Mouse (Mus musculus) cerebellum, postnatal 4 days (tissue): ENCODE measurements at regions not wholly inside any gene's neighbourhood (a gene's known extent, or its start where the extent isn't known, plus 50 kb on each side); places are given as distances from the start of the nearest gene placed in this dataset.
A peak's percentile ranks its signal among the peaks of the same experiment; 100 is the strongest.

Experiments used
- DNase-seq, 2 experiments: peaks; one replicate each; pipeline ENCODE4 v3.0.0; 2022; ENCODE audit warnings: low spot score in 2 of 2, mixed read lengths in 1 of 2

DNA sequence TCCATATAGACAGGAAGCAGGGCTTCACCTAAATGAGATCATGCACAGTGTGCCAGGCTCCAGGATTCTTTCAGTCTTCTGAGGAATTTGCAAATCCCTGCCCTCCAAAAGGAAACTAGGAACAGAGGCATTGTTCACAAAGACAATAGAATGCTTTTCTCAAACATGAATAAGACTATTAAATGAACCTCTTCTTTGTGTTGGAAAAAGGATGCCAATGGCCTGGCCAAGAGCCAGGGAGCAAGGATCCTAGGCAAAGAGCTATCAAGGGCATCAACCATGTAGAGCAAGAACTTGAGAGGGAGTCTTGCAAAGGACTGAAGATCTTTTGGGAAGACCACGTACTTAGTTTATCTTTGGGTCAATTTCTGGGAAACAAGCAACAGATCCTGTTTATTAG is 415.4 kb downstream of the Mtx2 start:
- DNase-seq: no peak

DNA sequence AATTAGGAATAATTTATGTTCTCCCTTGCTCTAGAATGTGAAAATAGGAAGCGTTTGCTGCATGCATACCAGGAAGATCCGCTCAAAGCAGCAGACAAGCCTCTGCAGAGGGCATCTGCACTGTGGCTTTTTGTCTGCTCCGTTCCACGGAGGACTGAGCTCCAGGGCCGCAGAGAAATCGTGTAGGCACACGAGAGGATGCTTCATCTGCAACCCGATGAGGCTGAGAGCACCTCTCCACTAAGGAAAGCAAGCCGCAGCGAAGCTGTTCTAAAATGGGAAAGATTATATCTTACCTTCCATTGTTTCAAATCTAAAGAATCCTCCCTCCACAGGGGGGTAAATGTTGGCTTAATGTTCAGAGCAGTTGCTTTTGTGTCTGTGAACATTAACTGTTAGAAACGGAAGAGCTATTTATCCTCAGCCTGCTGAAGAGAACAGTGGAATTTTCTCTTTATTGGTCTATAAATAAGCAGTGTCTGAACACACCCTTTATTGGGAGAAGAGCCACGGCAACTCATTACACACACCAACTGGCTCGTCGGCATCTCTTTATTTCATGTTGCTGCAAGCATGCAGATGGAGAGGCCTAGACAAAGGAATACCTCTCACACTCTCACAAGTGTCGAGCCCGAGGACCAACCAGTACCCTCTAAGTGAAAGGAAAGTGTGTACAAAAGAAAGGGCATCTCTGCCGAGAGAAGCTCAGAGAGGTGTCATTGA is 414.6 kb upstream of the Hnrnpa3 start:
- no peak for DNase-seq

DNA sequence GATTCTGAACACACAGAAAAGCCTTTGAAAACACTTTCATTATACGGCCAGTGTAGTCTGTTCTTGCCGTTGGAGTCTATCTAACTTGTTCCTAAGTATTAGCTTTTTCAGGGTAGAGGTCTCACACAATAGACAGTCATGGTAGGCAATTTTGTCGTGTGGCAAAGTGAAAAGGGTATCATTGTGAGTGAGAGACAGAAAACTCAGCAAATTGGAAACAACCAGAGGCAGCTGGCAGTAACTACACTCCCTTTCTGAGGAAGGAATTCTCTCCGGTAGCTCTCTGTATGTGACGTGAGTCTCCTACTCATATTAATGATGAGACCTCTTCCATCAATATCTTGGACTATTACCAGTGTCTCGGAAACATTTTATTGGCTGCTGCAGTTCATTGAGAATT is 413.8 kb upstream of the Hnrnpa3 start:
- DNase-seq: no peak

DNA sequence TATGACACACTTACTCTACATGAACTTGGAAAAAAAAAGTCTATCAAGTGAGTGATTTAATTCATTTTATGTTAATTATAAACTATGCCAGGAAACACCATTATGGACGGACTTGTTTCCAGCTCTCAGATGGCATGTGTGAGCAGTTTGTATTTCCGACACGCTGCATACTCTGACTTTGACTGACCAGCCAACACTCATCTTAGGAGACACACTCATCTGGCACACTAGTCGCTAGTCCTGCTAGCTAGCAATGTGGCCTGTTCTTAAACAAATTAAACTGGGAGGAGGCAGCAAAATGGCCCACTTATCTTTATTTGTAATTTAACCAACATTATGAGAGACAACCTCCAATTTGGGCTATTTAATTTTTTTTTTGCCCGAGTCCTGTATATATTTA is 413.4 kb upstream of the Hnrnpa3 start:
- no peak for DNase-seq

DNA sequence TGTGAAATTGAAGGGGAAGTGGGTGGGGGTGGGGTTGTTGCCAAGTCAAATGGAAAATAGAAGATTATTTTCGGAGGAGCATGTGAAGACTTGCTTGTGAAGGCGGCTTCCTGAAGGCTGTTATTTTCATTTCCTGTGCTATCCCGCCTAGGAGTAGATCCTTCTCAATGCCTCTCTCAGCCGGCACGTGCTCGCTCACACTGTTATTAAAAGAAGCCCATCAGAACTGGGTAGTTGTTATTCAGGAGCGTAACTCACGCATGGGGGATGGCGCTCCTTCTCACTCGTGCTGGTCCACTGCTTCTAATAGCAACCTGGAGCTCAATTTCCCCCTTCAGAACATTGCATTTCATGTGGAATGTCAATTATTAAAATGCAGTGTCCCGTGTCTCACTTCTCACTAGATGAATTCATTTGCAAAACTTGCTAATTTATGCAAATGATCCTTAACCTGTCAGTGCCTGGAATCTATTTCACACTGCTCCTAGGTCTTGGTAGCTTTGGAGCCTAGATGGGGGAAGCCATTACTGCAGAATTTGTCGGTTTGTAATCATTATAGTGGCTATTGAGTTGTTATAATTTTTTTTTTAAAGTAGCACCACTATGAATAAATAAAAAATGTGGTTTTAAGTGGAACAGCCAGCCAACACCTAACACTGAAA is 412.8 kb upstream of the Hnrnpa3 start:
- no peak for DNase-seq

DNA sequence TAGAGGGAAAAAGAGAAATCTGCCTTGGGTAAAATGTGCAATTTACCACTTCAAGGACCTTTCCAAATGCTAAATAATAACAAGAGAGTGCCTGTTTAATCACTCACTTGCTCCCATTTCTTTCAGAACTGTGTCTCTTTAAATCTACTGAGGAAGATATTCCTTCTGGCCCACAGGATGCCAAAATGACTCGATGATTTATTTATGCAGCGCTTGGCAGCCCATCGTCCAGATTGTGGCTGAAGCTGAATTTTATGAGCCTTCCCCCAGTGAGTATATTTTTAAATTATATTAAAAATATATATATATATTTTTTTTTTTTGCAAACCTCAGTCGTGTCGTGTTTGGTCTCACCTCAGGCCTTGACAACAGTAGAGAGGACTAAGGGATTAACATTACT is 410.8 kb upstream of the Hnrnpa3 start:
- DNase-seq: no peak

DNA sequence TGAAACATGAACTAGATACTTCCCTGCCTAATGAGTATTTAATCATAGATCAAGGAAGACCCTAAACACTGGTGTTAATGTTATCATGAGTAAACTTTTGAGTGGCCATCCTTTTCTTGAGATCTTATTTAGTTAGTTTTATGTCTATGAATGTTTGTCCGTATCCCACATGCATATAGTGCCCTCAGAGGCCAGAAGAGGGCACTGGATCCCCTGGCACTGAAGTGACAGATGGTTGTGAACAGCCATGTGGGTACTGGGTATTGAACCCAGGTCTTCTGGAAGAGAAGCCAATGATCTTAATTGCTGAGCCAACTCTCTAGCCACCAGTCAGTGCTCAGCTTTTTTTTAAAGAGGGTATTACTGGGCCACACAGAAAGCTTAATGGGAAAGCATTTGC is 408.6 kb upstream of the Hnrnpa3 start:
- DNase-seq: no peak

DNA sequence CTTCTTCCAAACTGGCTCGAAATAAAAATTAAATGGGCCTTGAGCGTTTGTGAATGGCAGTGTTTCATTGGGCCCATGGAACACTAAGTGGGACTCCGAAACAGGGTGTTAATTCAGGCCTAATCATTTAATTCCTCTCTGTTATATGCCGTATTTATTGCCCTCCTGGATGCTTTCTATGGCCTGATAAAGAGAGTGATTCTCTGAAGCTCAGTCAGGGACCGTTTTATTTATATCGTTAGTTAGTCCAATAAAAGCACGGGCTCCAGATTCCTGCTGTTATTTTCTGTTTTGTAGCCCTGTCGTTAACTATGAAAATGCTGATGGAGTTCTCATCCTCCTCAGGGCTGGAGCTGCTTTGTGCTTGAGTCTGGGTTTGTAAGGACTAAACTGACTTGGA is 406.2 kb upstream of the Hnrnpa3 start:
- no peak for DNase-seq

DNA sequence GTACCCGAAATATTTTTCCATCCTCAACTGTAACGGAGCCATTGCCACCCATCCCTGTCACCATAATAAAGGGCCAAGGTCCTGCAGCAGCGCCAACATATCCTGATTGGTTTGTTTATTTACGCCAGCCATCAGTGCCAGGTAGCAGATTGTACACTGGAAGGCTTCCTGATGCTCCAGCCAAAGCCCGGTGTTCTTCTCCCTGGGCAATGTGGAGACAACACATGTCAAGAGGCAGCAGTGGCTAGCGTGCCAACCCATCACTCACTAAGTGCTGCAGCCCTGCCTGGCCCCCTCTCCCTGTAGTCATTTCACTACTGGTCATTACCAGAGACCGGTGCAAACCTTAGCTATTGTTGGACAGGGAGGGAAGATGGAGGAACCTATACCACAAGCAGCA is 393.8 kb upstream of the Hnrnpa3 start:
- peak in 1 of 2 experiments; percentile 43 for DNase-seq

DNA sequence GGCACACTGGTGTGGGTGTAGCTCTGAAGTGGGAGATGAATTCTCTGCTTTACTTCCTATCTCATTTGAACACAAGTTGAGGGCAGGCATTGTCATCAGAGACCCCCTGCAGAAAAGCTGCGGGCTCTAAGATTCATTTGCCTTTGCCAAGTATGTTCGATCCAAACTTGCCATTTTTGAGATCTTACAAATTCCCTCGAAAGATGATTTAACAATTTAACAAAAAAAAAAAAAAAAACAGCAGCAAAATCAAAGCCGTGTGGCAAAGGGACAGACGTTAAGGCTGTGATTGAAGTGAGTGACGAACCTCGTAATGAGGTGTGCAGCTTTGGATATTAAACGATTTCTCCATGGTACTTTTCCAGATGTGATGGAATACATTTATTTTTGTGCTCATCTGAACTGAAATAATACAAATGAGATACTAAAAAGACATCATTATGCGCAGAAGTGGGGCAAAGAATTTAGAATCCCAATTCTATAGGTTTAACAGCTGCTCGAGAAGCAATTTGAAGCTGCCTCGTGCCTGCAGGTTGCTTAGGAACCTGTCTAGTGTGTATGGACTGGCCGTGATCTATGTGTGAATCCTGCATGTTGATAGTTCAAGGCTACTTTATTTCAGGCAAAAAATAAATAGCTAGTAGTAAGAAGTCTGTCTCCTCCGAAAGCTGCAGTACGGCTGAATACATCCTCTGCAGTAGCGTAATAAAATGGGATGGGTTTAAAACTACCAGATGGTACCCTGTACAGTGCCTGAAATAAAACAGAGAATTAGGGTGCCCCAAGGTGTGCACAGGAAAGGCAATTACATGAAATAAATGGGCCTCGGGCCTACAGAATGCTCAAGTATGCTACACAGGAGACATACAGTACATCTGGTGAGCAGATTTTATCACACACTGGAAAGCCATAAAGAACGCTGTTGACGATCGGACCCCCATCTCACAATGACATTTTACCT is 393.0 kb upstream of the Hnrnpa3 start:
- DNase-seq: no peak

DNA sequence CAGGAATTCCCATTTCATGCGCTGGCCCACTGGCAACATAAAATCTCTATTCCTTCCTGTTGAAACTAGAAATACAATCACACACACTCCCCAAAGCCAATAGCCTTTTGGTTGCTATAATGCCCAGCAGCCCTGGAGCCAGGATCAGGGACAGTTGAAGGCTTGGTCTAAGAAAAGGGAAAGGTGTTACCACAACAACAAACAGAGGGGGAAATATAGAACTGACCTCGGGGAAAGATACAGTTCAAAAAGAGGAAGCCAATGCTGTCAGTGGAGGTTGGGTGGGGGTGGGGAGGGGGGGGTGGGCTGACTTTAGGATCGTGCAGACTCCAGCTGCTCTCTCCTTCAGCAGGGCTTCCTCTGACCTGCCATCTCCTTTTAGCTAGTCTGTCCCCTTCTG is 391.1 kb upstream of the Hnrnpa3 start:
- DNase-seq: no peak

DNA sequence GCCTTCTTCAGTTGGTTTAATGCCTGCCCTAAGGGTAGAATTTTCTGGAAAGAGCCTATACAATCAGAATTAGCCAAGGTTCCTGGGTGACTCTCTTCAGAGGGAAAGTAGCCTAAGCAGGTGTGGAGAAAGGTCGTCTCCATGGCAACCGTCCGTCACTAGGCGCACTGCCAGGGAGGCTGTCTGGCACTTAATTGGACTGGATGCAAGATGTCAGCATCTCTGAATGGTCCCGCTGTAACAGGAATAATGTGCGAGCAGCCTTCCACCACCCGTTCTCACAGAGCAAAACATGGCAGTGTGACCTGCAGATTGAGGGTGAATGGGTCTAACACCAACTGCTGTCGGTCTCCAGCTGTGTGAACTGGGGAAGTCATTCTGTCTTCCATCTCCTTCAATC is 389.6 kb upstream of the Hnrnpa3 start:
- DNase-seq: peak; percentile 42 to 79

DNA sequence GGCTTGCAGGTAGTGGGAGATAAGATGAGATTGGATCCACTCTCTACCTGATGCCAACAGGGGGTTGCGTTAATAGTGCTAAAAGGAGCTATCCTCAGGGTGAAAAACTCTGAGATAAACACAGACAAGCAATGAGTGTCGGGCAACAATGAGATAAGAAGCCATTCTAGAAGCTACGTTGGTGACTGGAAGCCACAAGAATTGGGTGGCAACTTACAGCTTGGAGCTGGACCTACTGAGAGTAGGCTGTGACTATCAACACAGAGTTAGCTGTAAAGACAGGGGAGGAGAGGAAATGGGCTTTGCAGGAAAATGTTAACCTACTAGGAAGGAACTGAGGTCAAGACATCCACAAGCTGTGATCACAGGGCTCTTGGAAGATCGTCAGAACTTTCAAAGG is 388.9 kb upstream of the Hnrnpa3 start:
- DNase-seq: no peak

DNA sequence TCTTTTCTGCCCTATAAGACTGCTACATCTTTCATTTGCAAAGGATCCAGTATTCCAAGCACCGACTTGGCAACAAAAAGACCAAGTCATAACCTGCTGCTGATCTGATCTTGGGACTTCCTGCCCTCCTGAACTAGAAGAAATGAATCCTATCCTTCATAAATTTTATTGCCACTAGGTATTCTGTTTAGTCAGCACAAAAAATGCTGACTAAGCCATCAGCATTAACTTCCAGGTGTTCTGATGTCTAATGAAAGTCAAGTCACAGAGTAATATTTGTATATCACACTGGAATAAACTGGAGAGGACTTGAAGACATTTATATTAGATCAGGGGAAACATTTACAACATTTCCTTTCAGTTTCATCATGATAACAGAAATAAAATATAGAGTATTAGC is 371.2 kb upstream of the Hnrnpa3 start:
- no peak for DNase-seq

DNA sequence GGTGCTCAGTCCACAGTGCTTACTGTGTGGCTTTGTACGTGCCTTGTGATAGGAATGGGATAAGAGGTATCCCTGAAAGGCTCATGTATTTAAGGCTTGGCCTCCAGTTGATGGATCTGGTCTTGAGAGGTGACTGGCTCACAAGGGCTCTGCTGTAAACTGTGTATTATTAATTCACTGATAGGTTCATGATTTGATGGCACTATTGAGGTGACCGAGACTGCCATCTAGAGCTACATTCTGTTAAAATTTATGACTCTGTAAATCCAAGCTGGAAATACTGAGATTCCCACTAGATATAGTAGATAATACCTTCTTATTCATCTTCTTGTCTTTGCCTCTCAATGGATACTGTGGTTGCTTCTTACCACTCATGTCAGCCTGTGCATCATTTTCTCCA is 367.4 kb upstream of the Hnrnpa3 start:
- DNase-seq: no peak

DNA sequence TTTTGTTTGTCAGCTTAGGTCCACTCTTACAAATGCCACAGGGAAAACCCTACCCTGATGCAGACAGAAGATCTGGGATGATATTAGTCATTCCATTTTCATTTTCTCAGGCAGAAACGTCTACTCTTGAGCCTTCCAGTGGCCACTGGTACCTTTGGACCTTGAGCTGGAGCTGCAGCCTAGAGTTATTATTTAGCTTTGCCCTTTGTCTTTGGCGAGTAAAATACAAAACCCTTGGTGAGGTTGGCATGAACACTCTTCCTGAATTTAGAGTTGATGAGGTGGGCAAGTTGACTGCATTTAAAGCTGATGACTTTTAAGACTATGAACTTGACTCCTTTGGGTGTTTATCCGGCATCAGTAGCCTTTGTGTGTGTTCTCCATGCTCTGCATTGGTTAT is 352.2 kb upstream of the Hnrnpa3 start:
- no peak for DNase-seq

DNA sequence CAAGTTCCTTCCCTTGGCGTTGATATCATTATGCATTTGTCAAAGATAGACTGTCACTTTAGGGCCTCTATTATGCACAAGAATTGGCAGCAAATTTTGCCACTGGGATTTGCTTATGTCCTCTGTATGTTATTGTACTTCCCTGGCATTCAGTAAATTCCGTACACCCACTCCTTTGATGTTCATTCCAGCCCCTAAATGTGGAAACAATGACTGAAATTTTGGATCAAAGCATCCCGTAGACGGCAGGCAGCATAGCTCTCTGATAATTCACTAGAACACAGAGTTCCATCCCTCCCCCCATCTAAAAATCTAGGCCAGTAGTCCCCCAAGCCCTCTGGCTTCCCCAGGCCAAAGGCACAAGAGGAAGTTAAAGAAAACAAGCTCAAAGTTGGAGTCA is 347.9 kb upstream of the Hnrnpa3 start:
- no peak for DNase-seq

DNA sequence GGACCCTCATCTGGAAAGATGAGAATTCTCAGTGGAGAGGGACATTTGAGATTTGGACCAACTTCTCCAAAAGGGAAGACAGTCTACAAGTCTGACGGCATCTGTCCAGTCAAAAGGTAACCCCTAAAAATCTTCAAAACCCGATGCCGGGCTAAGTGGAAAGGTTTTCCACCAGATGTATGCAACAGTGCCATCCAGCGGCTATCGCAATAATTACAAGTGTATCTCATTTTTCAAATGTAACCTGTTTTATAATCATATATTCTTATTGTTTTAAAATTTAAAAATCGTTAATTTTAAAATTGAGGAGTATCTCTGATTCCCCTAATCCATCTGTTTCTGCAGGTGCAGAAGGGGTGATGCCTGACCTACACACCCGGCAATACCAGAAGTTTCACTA is 346.8 kb upstream of the Hnrnpa3 start:
- peak in 1 of 2 experiments; percentile 59 for DNase-seq

DNA sequence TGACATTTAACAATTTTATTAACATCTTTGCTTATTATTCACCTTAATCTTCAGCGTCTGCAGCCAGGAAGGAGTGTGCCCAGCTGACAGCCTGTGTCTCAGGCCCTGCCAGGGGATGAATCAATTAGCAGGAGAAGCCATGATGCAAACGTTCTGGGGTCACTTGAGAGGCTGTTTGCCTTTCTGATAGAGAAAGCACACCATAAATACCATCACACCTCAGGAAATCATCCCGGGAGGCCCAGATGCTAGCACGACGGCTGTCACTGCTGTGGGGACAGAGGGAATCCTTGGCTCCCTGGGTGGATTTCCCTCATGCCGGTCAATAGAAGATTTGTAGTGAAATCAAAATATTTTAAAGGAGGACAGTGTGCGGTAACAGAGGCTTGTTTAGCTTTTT is 343.7 kb upstream of the Hnrnpa3 start:
- no peak for DNase-seq

DNA sequence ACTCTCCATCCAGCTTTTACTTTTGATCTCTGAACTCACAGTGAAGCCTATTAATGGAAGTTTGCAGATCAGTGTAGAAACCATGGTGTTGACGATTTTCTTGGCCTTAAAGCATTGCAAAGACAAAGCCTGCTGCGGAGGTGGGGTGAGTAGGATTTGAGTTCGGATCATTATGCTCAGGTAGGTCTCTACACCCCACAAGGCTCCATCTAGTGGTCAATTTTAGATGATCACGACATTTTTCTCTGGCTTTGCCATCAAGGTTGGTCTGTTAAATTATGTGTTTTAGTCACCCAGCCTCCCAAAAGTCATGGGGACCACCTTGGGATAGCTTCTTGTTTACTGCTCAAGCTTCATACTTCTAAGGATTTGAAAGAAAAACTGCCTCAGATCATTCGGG is 340.9 kb upstream of the Hnrnpa3 start:
- DNase-seq: no peak

DNA sequence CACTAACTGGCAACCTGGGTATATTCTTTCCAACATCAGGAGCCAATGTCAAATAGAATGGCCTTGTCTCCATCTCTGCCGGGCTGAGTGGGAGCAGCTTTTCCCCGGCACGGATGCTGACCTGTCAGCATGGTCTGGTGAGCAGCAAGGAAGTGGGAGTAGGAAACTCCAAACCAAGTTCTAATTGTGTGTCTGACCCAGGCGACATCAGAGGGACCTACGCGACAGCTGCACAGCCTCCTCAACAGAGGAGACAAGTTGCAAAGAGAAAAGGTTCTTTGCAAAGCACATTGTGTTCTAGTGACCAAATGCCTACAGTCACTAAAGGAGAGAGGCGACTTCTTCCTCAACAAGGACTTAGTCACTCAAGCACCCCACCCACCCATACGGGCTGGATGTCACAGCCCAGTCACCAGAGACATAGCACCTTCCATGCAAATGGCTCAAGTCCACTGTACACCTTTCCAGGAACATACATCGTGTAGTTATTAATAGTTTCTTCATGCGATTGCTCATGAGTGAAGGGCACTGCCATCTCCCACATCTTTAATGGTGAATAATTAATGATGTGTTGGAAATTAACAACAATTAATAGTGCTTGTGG is 334.8 kb upstream of the Hnrnpa3 start:
- DNase-seq: no peak

DNA sequence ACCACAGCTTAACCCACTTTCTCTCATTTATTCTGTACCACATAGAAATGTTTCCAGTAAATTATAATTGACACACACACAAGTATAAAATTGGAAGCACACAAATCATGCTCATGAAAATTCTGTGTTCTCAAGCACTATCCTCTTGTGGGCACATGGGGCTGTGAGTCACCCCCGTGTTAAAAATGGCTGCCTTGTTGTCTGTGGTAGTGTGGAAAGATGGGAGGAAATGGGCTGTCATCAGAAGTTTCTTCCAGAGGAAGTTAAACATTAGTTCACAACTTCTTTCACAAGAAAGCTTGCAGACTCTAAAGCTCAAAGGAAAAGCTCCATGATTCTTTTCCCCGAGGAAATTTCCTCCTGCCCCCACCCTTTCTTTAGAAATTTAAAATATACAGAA is 329.5 kb upstream of the Hnrnpa3 start:
- no peak for DNase-seq
